Mouse (Mus musculus): ENCODE measurements at regions not wholly inside any gene's neighbourhood (a gene's known extent, or its start where the extent isn't known, plus 50 kb on each side); places are given as distances from the start of the nearest gene placed in this dataset.

DNA sequence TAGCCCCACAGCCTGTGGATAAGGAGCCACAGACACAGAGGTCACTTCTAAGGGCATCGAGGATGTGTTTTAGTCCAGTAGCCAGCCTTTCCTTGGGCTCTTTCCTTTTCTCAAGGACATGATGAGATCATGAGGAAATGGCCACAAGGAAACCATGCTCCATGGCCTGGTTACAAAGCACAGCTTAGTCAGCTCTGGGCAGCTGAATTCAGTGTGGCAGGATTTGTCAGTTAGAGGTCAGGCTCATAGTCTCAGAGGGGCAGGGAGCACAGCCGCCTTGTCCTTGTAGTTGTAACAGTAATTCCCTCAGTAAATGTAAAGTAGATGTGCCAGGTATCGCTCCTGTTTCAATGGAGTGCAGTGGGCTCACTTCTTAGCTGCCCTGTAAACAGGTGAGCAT lies 111.7 kb upstream of the Vangl1 start:
- DNase-seq (ENCODE audit: low spot score in 2 of 2), result no peak

DNA sequence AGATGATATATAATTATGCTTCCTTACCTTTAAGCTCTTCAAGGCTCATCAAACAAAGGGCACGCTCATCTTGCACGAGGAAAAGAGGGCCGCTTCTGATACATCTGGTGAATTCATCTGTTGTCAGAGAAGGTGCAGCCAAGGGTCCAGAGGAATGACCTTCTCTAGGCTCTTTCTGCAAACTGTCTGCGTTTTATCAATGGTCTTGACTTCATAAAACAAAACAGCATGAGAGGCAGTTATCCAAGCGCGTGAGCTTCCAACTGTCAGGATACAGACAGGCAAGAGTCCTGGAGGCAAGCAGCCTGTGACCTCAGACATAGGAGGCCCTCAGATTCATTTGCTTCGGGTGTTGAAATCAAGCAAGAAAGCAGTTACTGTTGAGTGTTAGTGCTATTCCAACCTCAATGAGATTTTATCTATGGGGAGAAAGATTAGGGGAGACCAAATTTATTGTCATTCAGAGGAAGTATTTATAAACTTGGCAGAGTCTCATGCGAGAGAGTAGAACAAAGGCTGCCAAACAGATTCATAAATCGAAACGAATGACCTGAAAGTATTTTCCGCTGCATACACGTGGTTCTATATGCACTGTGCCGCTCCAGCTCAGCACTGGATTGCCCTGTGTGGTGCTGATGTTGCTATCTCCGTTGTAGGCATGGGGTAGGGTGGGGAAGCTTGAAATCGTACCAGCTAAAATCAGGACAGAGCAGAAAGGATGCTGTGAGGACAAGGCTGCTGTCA lies 107.2 kb upstream of the Vangl1 start:
- no peak for DNase-seq (ENCODE audit: low spot score in 2 of 2)

DNA sequence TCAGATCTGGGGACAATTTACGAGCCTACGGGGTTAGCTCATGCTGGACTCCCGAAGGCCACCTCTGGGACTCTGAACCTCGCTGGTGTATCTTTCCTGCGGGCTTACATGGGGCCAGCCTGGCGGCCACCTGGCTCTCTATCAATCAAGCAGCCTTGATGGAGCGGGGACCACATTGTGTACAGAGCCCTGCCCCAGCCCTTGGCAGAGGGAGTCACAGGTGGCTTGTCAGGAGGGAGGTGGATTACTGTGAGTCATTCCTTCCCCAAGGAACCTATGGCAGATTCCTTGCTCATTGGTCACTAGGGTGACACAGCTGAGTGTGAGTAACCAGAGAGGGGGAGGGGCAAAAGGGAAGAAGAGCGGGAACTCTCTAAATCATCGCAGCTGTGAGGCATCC lies 105.8 kb upstream of the Vangl1 start:
- DNase-seq (ENCODE audit: low spot score in 2 of 2), result no peak

DNA sequence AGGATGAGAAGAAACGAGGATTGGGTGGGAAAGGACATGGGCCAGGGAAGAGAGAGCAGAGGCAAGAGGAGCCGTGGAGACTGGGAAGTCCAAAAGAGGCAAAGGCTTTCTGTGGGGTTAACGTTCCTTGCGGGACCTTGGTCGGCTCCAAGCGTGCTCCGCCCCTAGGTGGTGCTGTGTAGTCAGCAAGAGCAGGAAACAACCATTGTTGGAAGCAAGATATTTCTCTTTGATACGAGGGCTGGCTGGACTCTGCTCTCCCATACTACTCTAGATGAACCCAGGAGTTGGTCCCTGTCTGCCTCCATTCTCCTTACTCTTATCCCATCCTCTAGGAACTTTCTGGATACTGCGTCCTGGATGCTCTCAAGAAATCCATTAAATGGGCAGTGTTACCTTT lies 105.3 kb upstream of the Vangl1 start:
- DNase-seq (ENCODE audit: low spot score in 2 of 2), result peak; percentile 28 to 41

DNA sequence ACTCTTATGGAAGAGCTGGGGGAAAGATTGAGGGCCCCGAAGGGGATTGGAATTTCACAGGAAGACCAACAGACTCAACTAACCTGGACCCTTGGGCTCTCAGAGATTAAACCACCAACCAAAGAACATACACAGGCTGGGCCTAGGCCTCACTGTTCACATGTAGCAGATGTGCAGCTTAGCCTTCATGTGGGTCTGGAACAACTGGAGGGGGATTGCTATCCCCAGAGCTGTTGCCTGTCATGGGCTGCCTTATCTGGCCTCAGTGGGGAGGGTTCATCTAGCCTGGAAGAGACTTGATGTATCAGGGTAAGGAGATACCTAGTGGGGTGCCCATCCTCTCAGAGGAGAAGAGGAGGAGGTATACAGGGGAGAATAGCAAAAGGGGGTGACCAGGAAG lies 103.2 kb upstream of the Vangl1 start:
- no peak for DNase-seq (ENCODE audit: low spot score in 2 of 2)

DNA sequence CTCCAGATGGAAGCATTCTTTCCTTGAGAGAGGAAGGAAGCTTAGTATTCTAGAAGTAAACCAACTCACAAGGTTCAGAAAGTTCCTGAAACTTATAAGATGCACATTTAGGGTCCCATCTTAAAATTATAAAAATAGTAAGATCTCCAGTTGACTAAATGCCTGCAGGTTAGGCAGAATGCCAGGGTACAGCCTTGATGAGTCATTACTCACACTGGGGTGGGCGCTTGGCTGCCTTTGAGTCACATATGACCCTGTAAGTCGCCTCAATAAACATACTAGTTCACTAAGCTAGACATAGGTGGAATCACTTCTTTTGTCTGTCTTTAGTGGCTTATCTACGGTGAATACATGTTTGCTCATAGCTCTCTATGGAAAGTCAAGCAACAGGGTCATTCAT lies 87.9 kb upstream of the Vangl1 start:
- no peak for DNase-seq (ENCODE audit: low spot score in 2 of 2)

DNA sequence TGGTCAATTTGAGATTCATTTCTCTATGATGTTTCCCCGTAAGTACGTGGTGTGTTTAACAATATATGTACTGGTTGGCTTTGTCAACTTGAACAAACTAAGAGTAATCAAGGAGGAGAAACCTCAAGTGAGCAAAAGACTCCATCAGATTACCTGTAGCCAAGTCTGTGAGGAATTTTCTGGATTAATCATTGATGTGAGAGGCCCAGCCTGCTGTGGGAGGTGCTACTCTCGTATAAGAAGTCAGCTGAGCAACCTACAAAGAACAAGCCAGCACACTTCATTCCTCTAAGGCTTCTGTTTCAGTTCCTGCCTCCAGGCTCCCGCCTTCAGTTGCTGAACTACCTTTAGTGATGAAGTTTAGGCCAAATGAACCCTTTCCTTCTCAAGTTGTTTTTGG lies 77.5 kb upstream of the Vangl1 start:
- no peak for DNase-seq (ENCODE audit: low spot score in 2 of 2)

DNA sequence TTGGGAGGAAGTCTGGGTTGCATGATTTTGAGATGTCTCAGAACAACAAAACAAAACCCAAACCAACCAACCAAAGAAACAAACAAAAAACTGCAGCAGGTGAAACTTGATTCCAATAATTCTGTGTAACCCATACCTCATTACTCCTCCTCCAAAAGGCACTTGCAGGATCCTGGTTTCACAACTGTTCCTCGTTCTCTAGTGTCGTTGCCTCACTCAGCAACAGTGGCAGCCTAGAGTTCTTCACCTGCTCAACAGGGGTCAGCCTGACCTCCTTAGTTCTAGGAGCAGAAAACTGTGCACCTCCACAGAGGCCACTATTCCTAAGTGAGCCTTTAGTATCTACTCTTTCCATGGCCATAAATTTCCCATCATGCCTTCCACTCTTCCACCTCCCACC lies 72.3 kb upstream of the Vangl1 start:
- DNase-seq (ENCODE audit: low spot score in 2 of 2), result no peak

DNA sequence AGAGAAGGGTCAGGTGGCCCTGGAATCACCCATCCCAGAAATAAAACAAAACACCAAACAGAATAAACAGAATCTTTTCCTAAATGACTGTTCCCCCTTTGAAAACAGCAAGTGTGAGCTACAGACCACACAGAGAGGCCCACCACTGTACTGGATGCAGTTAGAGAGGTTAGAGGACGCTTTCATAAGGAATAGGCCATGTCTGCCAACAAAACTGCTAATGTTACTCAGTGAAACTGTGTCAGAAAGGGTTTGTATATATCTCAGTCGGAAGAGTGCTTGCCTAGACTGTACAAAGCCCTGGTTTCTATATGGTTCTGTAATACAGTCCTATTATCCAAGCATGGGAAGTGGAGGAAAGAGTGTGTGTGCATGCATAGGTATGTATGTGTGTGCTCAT lies 71.8 kb upstream of the Vangl1 start:
- no peak for DNase-seq (ENCODE audit: low spot score in 2 of 2)

DNA sequence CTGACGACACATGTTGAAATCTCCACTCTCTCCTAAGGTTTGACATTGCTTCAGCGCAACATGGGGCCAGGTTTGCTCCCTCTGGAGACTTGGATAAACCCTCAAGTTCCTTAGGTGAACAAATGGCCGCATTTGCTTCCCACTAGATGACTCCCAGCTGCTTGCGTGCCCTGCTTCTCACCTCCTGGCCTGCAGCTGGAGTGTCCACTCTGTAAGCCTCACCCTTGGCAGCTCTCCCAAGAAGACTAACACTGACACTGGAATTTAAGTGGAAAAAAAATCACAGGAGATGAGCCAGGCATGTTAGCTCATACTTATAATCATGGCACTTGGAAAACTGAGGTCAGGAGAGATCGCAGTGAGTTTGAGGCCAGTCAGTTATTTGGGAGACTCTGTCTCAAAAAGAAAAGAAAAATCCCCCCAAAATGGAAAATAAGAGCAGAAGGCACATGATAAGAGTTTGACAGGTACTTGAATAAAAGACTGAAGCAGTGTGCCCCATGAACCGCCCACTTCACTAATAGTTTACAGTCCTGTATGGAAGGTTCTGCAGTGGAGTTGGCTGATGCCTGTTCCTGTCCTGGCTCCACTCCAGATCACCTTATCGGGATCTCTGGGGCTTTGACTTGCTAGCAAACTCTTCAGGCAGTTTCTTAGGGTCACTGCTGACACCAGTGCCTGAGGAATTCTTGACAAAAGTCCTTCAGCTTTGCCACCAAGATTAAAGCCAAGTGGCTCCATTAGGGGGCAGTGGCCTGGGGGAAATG lies 70.9 kb upstream of the Vangl1 start:
- no peak for DNase-seq (ENCODE audit: low spot score in 2 of 2)

DNA sequence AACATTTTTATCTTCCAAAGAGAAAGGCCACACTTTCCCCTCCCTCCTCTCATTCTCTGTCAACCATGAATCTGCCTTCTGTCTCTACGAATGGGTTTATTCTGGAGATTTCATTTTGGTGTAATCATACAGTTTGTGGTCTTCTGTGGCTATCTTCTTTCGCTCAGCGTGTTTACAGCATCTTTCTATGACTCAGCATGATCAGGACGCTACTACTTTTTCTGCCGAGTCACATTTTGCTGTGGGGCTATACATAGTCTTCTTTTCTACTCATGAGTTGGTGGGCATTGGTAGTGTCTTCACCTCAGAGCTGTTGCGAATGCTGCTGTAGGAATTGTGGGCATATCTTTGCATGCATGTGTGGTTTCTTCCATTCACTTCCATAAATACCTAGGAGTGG lies 66.3 kb upstream of the Vangl1 start:
- no peak for DNase-seq (ENCODE audit: low spot score in 2 of 2)

DNA sequence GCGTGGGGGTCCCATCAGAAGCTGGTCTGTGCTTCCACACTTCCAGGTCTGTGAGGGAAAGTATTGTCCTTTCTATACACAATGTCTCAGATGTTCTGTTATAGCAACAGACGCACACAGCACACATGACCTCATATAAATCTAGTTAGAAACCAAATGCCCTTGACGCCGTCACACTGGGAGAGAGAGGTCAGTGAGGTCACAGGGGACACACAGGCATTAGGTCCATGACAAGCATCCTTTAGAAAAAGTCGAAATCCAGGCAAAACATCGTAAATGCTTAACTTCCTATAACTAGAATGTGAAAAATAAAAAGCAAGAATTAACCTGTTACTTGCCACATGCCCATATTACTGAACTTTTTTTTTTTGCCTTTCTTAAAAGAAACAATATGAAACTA lies 65.8 kb upstream of the Vangl1 start:
- no peak for DNase-seq (ENCODE audit: low spot score in 2 of 2)

DNA sequence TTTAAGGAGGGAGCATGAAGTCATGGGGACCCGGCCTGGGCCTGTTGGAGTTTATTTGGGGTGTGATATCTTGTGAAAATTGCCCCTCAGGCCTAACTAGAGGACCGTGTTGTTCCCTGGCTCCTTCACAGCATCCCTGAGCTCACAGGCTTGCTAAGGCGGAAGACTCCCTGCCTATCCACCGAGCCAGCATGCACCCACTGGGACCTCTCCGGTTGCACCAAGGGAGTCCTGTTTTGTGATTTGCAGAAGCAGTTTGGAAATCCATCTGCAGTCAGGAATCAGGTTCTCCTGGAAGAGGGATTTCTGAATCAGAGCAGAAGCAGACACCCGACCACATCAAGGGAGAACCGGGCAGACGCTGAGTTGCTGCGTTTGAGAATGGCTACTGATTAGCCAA lies 61.6 kb upstream of the Vangl1 start:
- DNase-seq (ENCODE audit: low spot score in 2 of 2), result no peak

DNA sequence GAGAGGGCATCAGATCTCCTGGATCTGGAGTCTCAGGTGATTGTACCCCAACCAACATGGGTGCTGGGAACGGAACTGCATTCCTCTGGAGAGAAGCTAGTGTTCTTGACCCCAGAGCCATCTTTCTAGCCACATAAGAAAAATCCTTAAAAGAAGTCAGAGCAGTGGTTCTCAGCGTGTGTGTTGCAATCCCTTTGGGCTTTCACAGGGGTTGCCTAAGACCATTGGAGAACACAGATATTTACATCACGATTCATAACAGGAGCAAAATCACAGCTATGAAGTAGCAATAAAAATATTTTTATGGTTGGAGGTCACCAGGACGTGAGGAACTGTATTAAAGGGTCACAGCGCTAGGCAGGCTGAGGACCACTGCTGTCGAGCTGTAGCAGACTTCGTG lies 60.7 kb upstream of the Vangl1 start:
- no peak for DNase-seq (ENCODE audit: low spot score in 2 of 2)

DNA sequence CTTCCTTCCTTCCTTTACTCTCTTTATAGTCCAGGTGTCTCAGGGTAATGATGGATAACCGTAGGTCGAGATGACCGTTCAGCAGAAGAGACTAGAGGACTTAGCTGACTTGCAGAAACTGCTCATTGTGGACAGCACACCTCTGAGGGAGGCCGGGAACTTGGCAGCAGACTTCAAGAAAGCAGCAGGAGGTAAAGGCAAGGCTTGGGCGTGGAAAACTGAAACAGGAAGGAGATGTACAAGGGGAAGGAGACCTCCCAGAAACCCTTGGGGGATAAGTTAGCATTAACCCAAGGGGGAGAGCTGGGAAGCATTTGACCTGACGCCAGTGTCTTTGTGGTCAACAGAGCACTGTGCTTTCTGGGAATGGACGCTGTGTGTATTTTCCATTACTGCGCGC lies 58.8 kb upstream of the Vangl1 start:
- no peak for DNase-seq (ENCODE audit: low spot score in 2 of 2)

DNA sequence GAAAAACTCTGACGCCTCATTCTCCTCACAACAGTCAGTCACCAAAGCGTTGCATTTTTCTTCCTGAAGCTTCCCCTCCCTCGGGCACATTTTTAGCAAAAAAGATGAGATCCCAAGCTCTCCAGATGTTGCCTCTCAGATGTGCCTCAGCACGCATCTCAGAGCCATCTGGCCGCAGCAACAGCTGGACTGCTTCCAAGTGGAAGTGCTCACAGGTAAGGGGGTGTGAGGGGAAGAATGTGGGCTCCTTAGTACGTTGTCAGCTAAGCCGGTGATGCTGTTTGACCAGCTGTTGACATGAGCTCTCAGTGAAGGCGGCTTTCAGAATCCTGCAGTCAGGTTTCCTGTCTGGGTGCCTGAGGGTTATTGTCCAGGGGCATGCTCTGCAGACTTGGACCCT lies 58.2 kb upstream of the Vangl1 start:
- DNase-seq (ENCODE audit: low spot score in 2 of 2), result no peak

DNA sequence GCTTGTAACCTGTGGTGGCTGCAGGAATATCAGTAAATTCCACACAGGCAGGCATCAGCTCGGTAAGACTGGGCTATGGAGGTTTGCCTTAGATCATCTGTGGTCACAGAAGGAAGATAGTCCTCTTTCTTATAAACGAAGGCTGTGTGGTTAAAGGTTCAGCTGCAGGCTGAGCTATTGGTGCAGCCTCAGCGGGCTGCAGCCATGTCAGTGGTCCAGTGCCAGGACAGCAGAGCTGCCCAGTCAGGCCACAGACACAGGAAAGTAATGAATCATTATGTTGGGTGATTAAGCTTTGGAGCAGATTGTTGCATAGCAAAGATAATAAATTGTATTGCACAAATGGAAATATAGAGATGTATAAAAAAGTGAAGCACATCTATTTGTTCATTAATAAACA lies 57.0 kb upstream of the Vangl1 start:
- DNase-seq (ENCODE audit: low spot score in 2 of 2), result no peak
